Mouse (Mus musculus) small intestine, adult 2 months (tissue): Measurements from ENCODE around the gene Syt2. TPM values are rescaled to one million over a fixed set of nuclear protein-coding genes. Genes with fewer than 3 reads are reported as not detected.

ENCODE experiments used
- H3K27ac ChIP-seq: fragments of 200-500 bp; 2 replicates; pipeline ENCODE4 v1.5.1; 2012; ENCODE audit warnings: low read depth, low read length, control low read depth, inconsistent platforms; ENCODE audit not compliant: insufficient read depth
- H3K27me3 ChIP-seq: fragments of 200-500 bp; 2 replicates; pipeline ENCODE4 v1.6.1; 2012; ENCODE audit warnings: mild to moderate bottlenecking, moderate library complexity, low read length, inconsistent platforms; ENCODE audit not compliant: control insufficient read depth, insufficient read depth
- H3K36me3 ChIP-seq: fragments of 200-500 bp; 2 replicates; pipeline ENCODE4 v1.6.1; 2012; ENCODE audit warnings: mild to moderate bottlenecking, low read length, control low read depth, inconsistent platforms; ENCODE audit not compliant: control insufficient read depth, insufficient read depth
- H3K4me1 ChIP-seq: fragments of 200-500 bp; 2 replicates; pipeline ENCODE4 v1.6.1; 2012; ENCODE audit warnings: low read length, inconsistent platforms, mixed read lengths; ENCODE audit not compliant: control insufficient read depth, insufficient read depth, insufficient read length
- H3K4me3 ChIP-seq: fragments of 200-500 bp; 2 replicates; pipeline ENCODE4 v1.5.1; 2012; ENCODE audit warnings: low read depth, mild to moderate bottlenecking, control low read depth, inconsistent platforms, low read length, moderate library complexity
- CTCF ChIP-seq: fragments of 200-500 bp; IDR thresholded peaks from 2 replicates; pipeline ENCODE4 v1.5.1; 2012; ENCODE audit warnings: low read depth, mild to moderate bottlenecking, control low read depth, inconsistent platforms, low read length, moderate library complexity, mixed read lengths; ENCODE audit not compliant: insufficient replicate concordance, insufficient read length; ENCODE audit errors: extremely low read depth
- POLR2A ChIP-seq: fragments of 200-500 bp; IDR thresholded peaks from 2 replicates; pipeline ENCODE4 v1.6.1; 2012; ENCODE audit warnings: low read depth, mild to moderate bottlenecking, control low read depth, inconsistent platforms, low read length, moderate library complexity
- WGBS: fragments of 180-500 bp; shearing (Covaris S2); methylation state at CpG from one replicate; pipeline ENCODE4 v1.1.7; 2018; 5-methylcytosine and 5-hydroxymethylcytosine counted together
- polyA plus RNA-seq: library from polyadenylated mRNA; depleted of rRNA; stranded (reverse); fragments of >200 nt; gene quantifications from 2 replicates; pipeline ENCODE4 v1.2.3, GENCODE M21; 2012

Gene Syt2
- polyA plus RNA-seq, 1 experiment: 1.2 TPM

GRCm38 (mm10) chr1:134697073-134697472 is 50.6 kb downstream of the Syt2 start:
- Histone ChIP-seq H3K27me3 (no peaks in the 10 kb centered on the region), H3K36me3 (no peaks in the 10 kb centered on the region), H3K4me1 (no peaks in the 10 kb centered on the region), H3K4me3 (no peak overlapping the region), H3K27ac (no peak overlapping the region)
- TF ChIP-seq POLR2A (no peak), CTCF (no peak)
- WGBS: 65% methylated on average over 4 of the region's 4 CpGs

- Histone ChIP-seq H3K27ac (no peak overlapping the region), H3K36me3 (no peaks in the 10 kb centered on the region), H3K4me3 (no peak overlapping the region), H3K4me1 (no peaks in the 10 kb centered on the region), H3K27me3 (no peaks in the 10 kb centered on the region)
- 85% methylated on average over 17 of the region's 17 CpGs for WGBS
- TF ChIP-seq CTCF (no peak), POLR2A (no peak)
Observed at GRCm38 (mm10) chr1:134697522-134698250, 51.2 kb downstream of the Syt2 start.

DNA sequence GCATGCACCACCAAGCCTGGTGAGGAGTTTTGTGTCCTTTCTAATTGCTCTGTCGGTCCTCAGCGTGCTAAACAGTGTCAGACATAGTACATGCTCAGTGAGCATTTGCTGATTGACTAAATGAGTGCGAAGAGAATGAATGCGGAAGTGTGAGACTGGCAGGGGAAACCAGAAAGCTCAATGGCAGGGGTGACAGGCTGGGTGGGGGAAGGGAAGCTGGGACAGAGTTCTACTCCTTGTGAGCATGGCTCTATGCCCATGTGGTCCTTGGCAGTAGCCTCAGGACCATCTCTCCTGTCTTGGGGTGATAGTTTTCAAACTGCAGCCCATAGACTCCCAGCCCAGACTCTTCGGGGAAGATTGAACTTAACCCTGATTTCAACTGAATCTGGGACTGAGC is 52.0 kb downstream of the Syt2 start:
- H3K4me3 ChIP-seq: no peak overlapping the region
- no peak overlapping the region for H3K27ac ChIP-seq
- H3K27me3 ChIP-seq: no peaks in the 10 kb centered on the region
- no peak for TF ChIP-seq POLR2A
- TF ChIP-seq CTCF: no peak
- H3K4me1 ChIP-seq: no peaks in the 10 kb centered on the region
- WGBS: 74% methylated on average over 5 of the region's 5 CpGs
- H3K36me3 ChIP-seq: no peaks in the 10 kb centered on the region

GRCm38 (mm10) chr1:134699390-134699789 is 52.9 kb downstream of the Syt2 start:
- Histone ChIP-seq H3K4me1 (no peaks in the 10 kb centered on the region), H3K27ac (no peak overlapping the region)
- WGBS: 71% methylated on average over 9 of the region's 9 CpGs

GRCm38 (mm10) chr1:134700151-134700550 is 53.7 kb downstream of the Syt2 start:
- 72% methylated on average over 2 of the region's 2 CpGs for WGBS
- TF ChIP-seq CTCF: no peak
- TF ChIP-seq POLR2A: no peak
- H3K4me3 ChIP-seq: no peak overlapping the region

More at GRCm38 (mm10) chr1:134699390-134699789, 52.9 kb downstream of the Syt2 start:
- no peak for TF ChIP-seq POLR2A
- no peak for TF ChIP-seq CTCF
- Histone ChIP-seq H3K4me3 (no peak overlapping the region), H3K36me3 (no peaks in the 10 kb centered on the region), H3K27me3 (no peaks in the 10 kb centered on the region)

GRCm38 (mm10) chr1:134700634-134701033 is 54.2 kb downstream of the Syt2 start:
- Histone ChIP-seq H3K27me3 (no peaks in the 10 kb centered on the region), H3K4me1 (no peaks in the 10 kb centered on the region), H3K36me3 (no peaks in the 10 kb centered on the region), H3K4me3 (no peak overlapping the region), H3K27ac (no peak overlapping the region)
- 60% methylated on average over 5 of the region's 5 CpGs for WGBS
- TF ChIP-seq CTCF: no peak

More at GRCm38 (mm10) chr1:134700151-134700550, 53.7 kb downstream of the Syt2 start:
- no peaks in the 10 kb centered on the region for H3K4me1 ChIP-seq
- H3K36me3 ChIP-seq: no peaks in the 10 kb centered on the region
- H3K27me3 ChIP-seq: no peaks in the 10 kb centered on the region
- no peak overlapping the region for H3K27ac ChIP-seq

DNA sequence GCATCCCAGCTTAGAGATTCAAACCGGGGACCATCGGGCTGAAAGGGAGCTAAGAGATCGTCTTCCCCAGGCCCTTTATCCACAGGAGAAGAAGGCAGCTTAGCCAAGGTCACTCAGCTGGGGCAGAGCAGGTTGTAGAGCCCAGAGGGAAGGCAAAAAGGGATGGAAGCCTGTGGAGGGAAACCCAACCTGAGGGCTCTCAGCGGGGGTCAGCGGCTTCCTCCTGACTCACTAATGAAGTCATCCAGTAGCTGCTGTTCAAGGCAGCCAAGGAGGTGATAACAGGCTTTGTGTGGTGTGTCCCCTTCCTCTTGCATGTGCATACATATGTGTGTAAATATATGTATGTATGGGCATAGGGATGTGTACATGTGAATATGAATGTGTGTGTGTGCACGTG is 54.7 kb downstream of the Syt2 start:
- WGBS: 41% methylated on average over 6 of the region's 6 CpGs
- TF ChIP-seq POLR2A (no peak), CTCF (no peak)
- no peaks in the 10 kb centered on the region for H3K4me1 ChIP-seq
- H3K4me3 ChIP-seq: no peak overlapping the region
- H3K36me3 ChIP-seq: no peaks in the 10 kb centered on the region
- no peak overlapping the region for H3K27ac ChIP-seq
- no peaks in the 10 kb centered on the region for H3K27me3 ChIP-seq
